Mouse (Mus musculus) neural tube, embryonic 13.5 days (tissue): ENCODE data around the gene Dip2b. TPM values are rescaled to one million over a fixed set of nuclear protein-coding genes. Genes with fewer than 3 reads are reported as not detected.

Experiments used
- ATAC-seq: fragments of 200-750 bp; cut with Nextera tagmentation; 2 replicates; pipeline ENCODE4 v1.8.0; 2017; ENCODE audit warnings: low read depth, mild to moderate bottlenecking, moderate TSS enrichment, moderate library complexity
- H3K27ac ChIP-seq: fragments of 300-500 bp; sonication (generic); replicated peaks from 2 replicates; pipeline ENCODE4 v1.5.1; 2015; ENCODE audit warnings: moderate library complexity, mild to moderate bottlenecking, inconsistent platforms
- H3K27me3 ChIP-seq: fragments of 300-500 bp; sonication (generic); 2 replicates; pipeline ENCODE4 v1.6.1; 2015; ENCODE audit warnings: mild to moderate bottlenecking, inconsistent platforms
- H3K36me3 ChIP-seq: fragments of 300-500 bp; sonication (generic); 2 replicates; pipeline ENCODE4 v1.6.1; 2015; ENCODE audit warnings: mild to moderate bottlenecking, inconsistent platforms
- H3K4me1 ChIP-seq: fragments of 300-500 bp; sonication (generic); replicated peaks from 2 replicates; pipeline ENCODE4 v1.6.1; 2015; ENCODE audit warnings: inconsistent platforms
- H3K4me2 ChIP-seq: fragments of 300-500 bp; sonication (generic); 2 replicates; pipeline ENCODE4 v1.6.1; 2015; ENCODE audit warnings: inconsistent platforms, mild to moderate bottlenecking, moderate library complexity
- H3K4me3 ChIP-seq: fragments of 300-500 bp; sonication (generic); 2 replicates; pipeline ENCODE4 v1.5.1; 2015; ENCODE audit warnings: mild to moderate bottlenecking, inconsistent platforms
- H3K9ac ChIP-seq: fragments of 300-500 bp; sonication (generic); 2 replicates; pipeline ENCODE4 v1.6.1; 2015; ENCODE audit warnings: moderate library complexity, mild to moderate bottlenecking, inconsistent platforms
- H3K9me3 ChIP-seq: fragments of 300-500 bp; sonication (generic); 2 replicates; pipeline ENCODE4 v1.6.1; 2016; ENCODE audit warnings: inconsistent platforms
- WGBS: fragments of 180-500 bp; shearing (Covaris S2); methylation state at CpG from one replicate; pipeline ENCODE4 v1.1.7; 2015; 5-methylcytosine and 5-hydroxymethylcytosine counted together
- polyA plus RNA-seq: library from polyadenylated mRNA; unstranded; fragments of >200 nt; fragmentation: Nextera tagmentation; extraction: Ambion mirVana; gene quantifications from 2 replicates; pipeline ENCODE4 v1.2.1, GENCODE M21; 2015

The Dip2b gene
- polyA plus RNA-seq, 1 experiment from 2014 or later: 18.5 TPM

DNA sequence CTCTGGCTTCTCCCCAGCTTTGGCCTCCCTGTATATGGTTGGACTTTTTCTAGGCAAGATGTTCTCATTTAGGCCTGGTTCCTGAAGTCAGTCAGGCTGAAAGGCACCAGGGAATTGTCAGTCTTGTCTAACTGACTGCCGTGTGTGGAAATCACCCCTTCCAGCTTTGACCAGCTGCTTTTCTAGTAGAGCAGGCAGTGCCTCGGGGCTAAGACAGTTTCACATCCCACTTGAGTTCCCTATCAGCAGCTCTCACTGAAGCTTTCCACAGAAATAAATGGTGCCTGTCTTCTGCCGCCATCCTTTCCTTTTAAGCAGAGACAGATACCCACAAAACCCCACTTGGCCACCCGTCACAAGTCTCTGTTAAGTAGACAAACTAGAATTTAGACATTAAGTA is 112.1 kb downstream of the Dip2b start:
- Histone ChIP-seq H3K27me3 (no peaks in the 10 kb centered on the region), H3K4me1 (peaks cover 40% of the 10 kb centered on the region), H3K27ac (peak overlapping the region; percentile 50), H3K9me3 (no peaks in the 10 kb centered on the region), H3K4me3 (no peak overlapping the region), H3K4me2 (no peak overlapping the region), H3K36me3 (peaks cover 29% of the 10 kb centered on the region), H3K9ac (no peak overlapping the region)
- 48% methylated on average over 4 of the region's 4 CpGs for WGBS
- ATAC-seq: no peak

DNA sequence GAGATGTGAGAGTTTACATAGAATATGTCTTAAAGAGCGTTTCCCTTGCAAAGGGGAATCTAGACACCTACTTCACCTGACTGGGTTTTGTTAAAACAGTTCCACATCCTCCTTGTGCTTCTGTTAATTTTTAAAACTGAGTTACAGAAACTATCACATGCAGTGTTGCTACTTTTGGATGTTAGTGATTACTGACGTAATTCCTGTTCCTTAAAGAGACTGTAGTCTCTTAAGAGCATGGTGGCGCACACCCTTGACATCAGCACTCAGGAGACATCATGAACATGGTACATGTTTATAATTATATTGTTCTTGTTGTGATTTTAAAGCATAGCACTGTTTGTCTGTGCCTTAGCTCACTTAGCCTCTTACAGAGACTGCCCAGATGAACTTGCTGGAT is 113.9 kb downstream of the Dip2b start:
- Histone ChIP-seq H3K9ac (no peak overlapping the region), H3K9me3 (no peaks in the 10 kb centered on the region), H3K27ac (no peak overlapping the region), H3K4me3 (no peak overlapping the region), H3K4me2 (no peak overlapping the region), H3K4me1 (peaks cover 32% of the 10 kb centered on the region), H3K27me3 (no peaks in the 10 kb centered on the region), H3K36me3 (peaks cover 46% of the 10 kb centered on the region)
- no peak for ATAC-seq
- 95% methylated on average over 3 of the region's 3 CpGs for WGBS

DNA sequence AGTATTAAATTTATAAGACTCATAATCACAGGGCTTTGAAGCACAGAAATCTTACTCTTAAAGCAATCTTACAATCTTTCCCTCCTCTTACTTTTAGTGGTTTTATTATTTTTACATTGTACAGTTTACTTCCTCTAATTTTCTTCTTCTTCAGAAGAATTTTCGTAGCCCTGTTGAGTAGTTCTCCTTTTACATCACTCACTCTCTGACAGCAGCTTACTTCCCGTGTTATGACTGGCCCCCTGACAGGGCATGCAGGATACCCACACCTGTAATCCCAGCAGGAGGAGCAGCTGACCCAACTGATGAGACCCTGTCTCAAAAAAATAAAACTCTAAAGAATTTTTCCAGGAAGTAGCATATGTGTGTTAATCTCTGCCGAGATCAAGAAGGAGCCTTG is 114.6 kb downstream of the Dip2b start:
- Histone ChIP-seq H3K27me3 (no peaks in the 10 kb centered on the region), H3K9ac (no peak overlapping the region), H3K4me1 (peaks cover 32% of the 10 kb centered on the region), H3K27ac (no peak overlapping the region), H3K4me3 (no peak overlapping the region), H3K36me3 (peaks cover 51% of the 10 kb centered on the region), H3K4me2 (no peak overlapping the region), H3K9me3 (no peaks in the 10 kb centered on the region)
- 76% methylated on average over 3 of the region's 3 CpGs for WGBS
- ATAC-seq: no peak

DNA sequence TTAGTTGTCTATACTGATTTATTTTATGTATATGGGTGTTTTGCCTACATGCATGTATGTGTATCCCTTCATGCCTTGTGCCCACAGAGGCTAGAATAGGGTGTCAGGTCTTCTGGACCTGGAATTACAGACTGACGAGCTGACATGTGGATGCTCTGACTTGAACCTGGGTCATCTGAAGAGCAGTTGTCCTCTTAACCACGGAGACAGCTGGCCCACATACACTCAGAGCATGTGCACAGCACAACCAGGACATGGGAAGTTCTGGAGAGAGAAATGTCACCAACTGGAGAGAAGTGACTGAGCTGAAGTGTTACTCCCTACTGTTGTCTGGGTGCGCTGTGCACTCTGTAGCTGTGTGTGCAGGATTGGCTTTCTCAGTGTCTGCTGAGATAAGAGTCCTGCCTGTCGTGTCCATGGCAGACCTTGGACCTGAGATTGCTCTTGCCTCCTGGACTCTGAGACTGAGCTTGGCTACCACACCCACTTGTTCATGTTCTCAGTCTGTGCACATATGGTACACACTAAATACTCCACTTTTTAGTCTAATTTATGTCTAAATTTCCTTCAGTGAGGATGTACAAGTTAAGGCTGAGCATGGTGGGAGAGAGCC is 117.7 kb downstream of the Dip2b start:
- no peak overlapping the region for H3K9ac ChIP-seq
- peaks cover 74% of the 10 kb centered on the region for H3K36me3 ChIP-seq
- no peak overlapping the region for H3K4me3 ChIP-seq
- WGBS: 90% methylated on average over 4 of the region's 4 CpGs
- ATAC-seq: no peak
- no peak overlapping the region for H3K4me2 ChIP-seq
- H3K4me1 ChIP-seq: peaks cover 7% of the 10 kb centered on the region
- no peaks in the 10 kb centered on the region for H3K27me3 ChIP-seq
- H3K27ac ChIP-seq: no peak overlapping the region
- H3K9me3 ChIP-seq: no peaks in the 10 kb centered on the region

DNA sequence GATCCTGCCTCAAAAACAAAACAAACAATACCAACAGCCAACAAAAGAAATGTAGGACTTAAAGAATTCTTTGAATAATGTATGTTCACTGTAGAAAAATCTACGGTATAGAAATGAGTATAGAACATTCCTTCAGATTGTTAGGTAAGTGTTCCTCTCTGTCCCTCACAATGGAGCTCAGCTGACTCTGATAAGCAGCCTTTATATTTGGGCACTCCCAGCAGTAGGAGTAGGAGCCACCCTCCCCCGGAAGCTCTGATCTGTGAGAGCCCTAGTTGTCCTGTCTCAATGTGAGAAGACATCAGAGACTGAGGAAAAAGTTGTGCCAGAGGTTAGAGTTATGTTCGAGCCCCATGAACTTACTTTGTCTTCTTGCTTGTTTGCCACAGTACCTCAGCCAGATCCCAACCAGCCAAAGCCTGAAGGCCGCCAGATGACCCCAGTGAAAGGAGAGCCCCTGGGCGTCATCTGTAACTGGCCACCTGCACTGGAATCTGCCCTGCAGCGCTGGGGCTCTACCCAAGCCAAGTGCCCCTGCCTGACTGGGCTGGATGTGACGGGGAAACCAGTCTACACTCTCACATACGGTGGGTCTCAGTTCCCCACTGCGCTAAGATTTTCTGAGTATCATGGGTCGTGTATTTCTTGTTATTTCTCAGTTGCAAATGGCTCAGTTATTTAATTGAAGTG is 118.5 kb downstream of the Dip2b start:
- H3K27me3 ChIP-seq: no peaks in the 10 kb centered on the region
- ATAC-seq: no peak
- H3K27ac ChIP-seq: no peak overlapping the region
- WGBS: 83% methylated on average over 10 of the region's 10 CpGs
- H3K9me3 ChIP-seq: no peaks in the 10 kb centered on the region
- H3K9ac ChIP-seq: no peak overlapping the region
- H3K4me1 ChIP-seq: no peaks in the 10 kb centered on the region; the same call in 1 of the 2 replicates
- H3K36me3 ChIP-seq: peaks cover 80% of the 10 kb centered on the region
- no peak overlapping the region for H3K4me3 ChIP-seq
- H3K4me2 ChIP-seq: no peak overlapping the region

DNA sequence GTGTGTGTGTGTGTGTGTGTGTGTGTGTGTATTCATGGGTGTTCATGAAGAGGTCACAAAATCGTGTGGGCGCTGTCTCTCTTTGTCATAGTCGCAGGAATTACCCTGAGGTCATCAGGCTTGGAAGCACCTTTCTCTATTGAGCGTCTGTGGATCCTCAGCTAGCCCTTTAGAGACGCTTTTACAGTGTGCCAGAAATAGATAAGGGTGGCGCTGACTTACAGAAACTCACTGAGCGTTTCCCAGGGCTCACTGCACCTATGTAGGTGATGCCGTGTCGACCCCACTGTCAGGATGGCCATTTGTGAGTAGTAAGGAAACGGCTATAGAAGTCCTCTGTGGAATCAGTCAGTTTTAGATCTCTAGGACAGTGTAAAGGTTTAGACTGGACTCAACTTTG is 120.5 kb downstream of the Dip2b start:
- WGBS: 93% methylated on average over 10 of the region's 10 CpGs
- H3K27me3 ChIP-seq: no peaks in the 10 kb centered on the region
- H3K36me3 ChIP-seq: peaks cover 88% of the 10 kb centered on the region
- H3K27ac ChIP-seq: no peak overlapping the region
- no peak for ATAC-seq
- no peak overlapping the region for H3K4me2 ChIP-seq
- H3K4me3 ChIP-seq: no peak overlapping the region
- H3K9ac ChIP-seq: no peak overlapping the region
- no peaks in the 10 kb centered on the region for H3K9me3 ChIP-seq
- no peaks in the 10 kb centered on the region for H3K4me1 ChIP-seq

DNA sequence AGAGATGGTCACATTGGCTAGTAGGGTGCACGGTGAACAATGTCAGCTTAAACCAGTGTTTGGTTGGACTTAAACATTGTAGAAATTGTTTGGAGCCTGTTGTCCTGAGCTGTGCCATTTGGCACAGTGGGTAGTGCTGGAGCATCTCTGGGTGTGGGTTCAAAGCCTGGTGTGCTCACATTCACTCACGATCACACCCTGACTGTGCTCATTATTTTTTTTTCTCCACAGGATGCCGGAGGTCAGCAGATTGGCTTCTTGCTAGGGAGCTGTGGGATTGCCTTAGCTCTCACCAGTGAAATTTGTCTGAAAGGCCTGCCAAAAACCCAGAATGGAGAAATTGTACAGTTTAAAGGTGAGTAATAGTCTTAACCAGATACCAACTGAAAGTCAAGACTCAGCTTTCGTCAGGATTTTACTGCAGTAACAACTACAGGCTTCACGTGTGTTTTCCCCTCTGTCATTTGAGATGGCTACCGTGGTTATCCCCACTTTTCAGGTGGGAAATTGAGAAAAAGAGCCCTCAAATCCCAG is 123.3 kb downstream of the Dip2b start:
- Histone ChIP-seq H3K27me3 (no peaks in the 10 kb centered on the region), H3K27ac (no peak overlapping the region), H3K36me3 (peaks cover 77% of the 10 kb centered on the region), H3K4me1 (no peaks in the 10 kb centered on the region), H3K4me2 (no peak overlapping the region), H3K4me3 (no peak overlapping the region), H3K9me3 (no peaks in the 10 kb centered on the region), H3K9ac (no peak overlapping the region)
- 89% methylated on average over 6 of the region's 6 CpGs for WGBS
- ATAC-seq: no peak

DNA sequence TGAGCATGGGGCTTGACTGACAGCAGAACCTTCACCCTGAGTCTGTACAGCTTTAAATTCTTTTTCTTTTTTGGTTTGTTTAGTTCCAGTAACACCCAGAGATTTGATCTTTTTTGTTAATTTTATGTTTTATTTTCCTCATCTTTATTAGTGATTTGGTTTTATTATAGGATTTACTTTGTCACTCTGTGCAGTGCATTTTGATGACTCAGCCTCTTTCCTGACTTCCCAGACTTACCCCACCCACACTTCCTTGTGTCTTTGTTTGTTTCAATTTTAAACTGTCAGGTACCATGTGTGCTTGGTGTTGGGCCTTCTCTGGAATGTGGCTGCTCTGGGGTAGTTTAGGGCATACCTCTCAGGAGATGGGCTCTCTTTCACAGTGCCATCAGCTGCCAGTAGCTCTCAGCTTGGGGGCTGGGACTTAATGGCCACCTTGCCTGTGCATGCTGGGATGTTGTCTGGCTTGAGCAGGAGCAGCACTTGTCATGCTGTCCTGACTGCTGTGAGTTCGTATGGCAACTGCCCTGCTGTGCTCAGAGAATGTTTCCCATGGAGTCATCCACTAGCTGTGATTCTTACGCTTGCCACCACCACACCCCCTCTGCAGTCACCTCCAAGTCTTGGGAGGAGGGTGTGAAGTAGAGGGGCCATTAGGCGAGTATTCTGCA is 125.1 kb downstream of the Dip2b start:
- 0 out of 2 replicates have a peak overlapping the region, but pooled peaks have one; percentile 4 for H3K27ac ChIP-seq
- H3K36me3 ChIP-seq: peaks cover 79% of the 10 kb centered on the region
- H3K27me3 ChIP-seq: no peaks in the 10 kb centered on the region
- H3K4me1 ChIP-seq: no peaks in the 10 kb centered on the region
- no peak overlapping the region for H3K4me2 ChIP-seq
- H3K4me3 ChIP-seq: no peak overlapping the region
- WGBS: 65% methylated on average over 3 of the region's 3 CpGs
- no peak for ATAC-seq
- H3K9ac ChIP-seq: no peak overlapping the region
- H3K9me3 ChIP-seq: no peaks in the 10 kb centered on the region

DNA sequence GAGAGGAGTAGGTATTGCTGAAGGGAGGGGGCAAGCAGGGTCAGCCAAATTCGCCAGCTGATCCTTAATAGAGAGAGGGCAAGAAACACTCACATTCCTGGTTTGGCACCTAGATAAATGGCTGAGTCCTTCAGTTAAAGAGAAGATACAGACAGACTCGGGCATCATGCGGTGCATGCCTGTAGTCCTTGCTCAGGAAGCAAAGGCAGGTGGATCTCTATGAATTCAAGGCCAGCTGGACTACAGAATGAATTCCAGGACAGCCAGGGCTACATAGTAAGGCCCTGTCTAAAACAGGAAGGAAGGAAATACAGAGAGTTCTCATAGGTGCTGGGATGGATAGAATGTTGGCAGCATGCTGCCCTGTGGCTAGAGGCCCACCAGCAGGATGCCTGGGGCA is 128.0 kb downstream of the Dip2b start:
- Histone ChIP-seq H3K36me3 (peaks cover 85% of the 10 kb centered on the region), H3K4me2 (no peak overlapping the region), H3K9ac (no peak overlapping the region), H3K9me3 (no peaks in the 10 kb centered on the region), H3K27ac (peak overlapping the region; percentile 68), H3K27me3 (no peaks in the 10 kb centered on the region), H3K4me1 (no peaks in the 10 kb centered on the region), H3K4me3 (no peak overlapping the region)
- ATAC-seq: no peak
- WGBS: 81% methylated on average over 3 of the region's 3 CpGs

DNA sequence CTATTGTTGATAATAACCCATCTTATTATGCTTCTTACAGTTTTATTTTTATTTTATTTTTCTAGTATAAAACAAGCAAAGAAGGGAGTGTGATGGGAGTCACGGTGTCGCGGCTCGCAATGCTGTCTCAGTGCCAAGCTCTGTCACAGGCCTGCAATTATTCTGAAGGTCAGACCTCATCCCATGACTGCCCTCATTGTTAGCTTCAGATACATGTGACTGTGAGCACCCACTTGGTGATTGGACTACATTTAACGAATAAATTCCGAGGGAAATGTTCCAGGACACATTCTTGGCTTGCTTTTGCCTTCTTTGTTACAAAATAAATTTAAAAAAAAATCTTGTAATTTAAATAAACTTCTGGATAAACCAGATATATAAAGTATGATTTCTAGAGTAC is 129.3 kb downstream of the Dip2b start:
- Histone ChIP-seq H3K9ac (no peak overlapping the region), H3K4me2 (no peak overlapping the region), H3K9me3 (no peaks in the 10 kb centered on the region), H3K4me3 (no peak overlapping the region), H3K36me3 (peaks cover 84% of the 10 kb centered on the region), H3K4me1 (no peaks in the 10 kb centered on the region), H3K27me3 (no peaks in the 10 kb centered on the region), H3K27ac (peak overlapping the region; percentile 68; the same call in 1 of the 2 replicates)
- ATAC-seq: no peak
- WGBS: 80% methylated on average over 6 of the region's 6 CpGs

DNA sequence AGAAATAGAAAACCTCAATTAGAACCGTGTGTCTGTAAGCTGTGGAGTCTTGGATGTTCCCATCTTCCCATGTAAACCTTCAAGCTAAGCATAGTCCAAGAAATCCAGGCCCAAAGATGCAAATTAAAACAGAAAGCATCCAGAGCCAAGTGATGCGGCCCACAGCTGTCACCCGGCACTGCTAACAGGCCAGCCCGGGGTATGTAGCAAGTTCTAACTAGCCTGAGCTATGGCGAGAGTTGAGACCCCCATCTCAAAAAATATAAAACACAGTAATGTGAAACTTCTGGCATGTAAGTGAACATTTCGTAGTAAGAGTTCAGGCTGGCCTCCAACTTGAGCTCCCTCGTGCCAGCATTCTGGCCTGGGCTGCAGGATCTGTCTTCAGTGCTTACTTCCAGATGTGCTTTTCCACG is 129.7 kb downstream of the Dip2b start:
- Histone ChIP-seq H3K4me3 (no peak overlapping the region), H3K4me1 (no peaks in the 10 kb centered on the region), H3K4me2 (no peak overlapping the region), H3K27ac (peak overlapping the region; percentile 75), H3K36me3 (peaks cover 84% of the 10 kb centered on the region), H3K27me3 (no peaks in the 10 kb centered on the region), H3K9me3 (no peaks in the 10 kb centered on the region), H3K9ac (peak overlapping the region; percentile 6; the same call in 1 of the 2 replicates)
- WGBS: 91% methylated on average over 8 of the region's 8 CpGs
- no peak for ATAC-seq

DNA sequence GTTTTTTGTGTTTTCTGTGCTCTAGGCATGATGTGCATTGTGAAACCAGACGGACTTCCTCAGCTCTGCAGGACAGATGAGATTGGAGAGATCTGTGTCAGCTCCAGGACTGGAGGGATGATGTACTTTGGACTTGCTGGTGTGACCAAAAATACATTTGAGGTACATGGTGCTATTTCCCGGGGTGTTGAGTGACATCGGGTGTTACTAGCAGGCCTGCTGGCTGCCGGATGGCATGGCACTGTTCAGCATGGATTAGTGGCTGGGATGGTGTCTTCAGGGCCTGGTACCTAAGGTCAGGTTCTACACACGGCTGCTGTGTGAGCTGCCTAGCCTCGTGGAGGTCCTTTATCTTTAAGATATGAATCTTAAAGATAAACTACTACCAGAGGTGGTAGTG is 136.7 kb downstream of the Dip2b start:
- H3K4me2 ChIP-seq: no peak overlapping the region
- H3K4me3 ChIP-seq: no peak overlapping the region
- WGBS: 92% methylated on average over 6 of the region's 6 CpGs

More for the DNA sequence above, 136.7 kb downstream of the Dip2b start:
- Histone ChIP-seq H3K4me1 (no peaks in the 10 kb centered on the region), H3K9me3 (no peaks in the 10 kb centered on the region), H3K27me3 (no peaks in the 10 kb centered on the region), H3K27ac (no peak overlapping the region), H3K9ac (no peak overlapping the region), H3K36me3 (peaks cover 89% of the 10 kb centered on the region)
- no peak for ATAC-seq
